Mouse (Mus musculus) Patski (cell line): Measurements from ENCODE around the gene Abcb9. TPM values are rescaled to one million over a fixed set of nuclear protein-coding genes. Genes with fewer than 3 reads are reported as not detected.

Experiments
- ATAC-seq: fragments of 100-300 bp; one replicate; pipeline ENCODE4 v1.8.0; 2021
- CTCF ChIA-PET: fragments of 350-600 bp; sonication (Branson Sonifier 250); formaldehyde crosslinking; loops from one replicate; lab custom pipeline; 2022; ENCODE audit warnings: inconsistent platforms; lab: Charles Lee
- POLR2A ChIA-PET: fragments of 350-600 bp; sonication (Branson Sonifier 250); formaldehyde crosslinking; loops from one replicate; lab custom pipeline; 2022; ENCODE audit warnings: antibody characterized with exemption, inconsistent platforms; lab: Charles Lee
- DNase-seq: peaks from one replicate; pipeline ENCODE4 v3.0.0-alpha.2; 2011; ENCODE audit warnings: low read depth, low spot score
- H3K27me3 ChIP-seq: fragments of 371-371 bp; one replicate; pipeline ENCODE4 v1.5.1; 2021
- CTCF ChIP-seq: fragments of 100-300 bp; IDR thresholded peaks from one replicate; pipeline ENCODE4 v1.5.1; 2021
- in situ Hi-C: fragments of 300-500 bp; cut with MboI; formaldehyde crosslinking; loops from 3 replicates; pipeline ENCODE4 v1.11.1; 2018; ENCODE audit warnings: low pct_unique_long_range_greater_than_20kb, mixed read lengths
- polyA plus RNA-seq: library from polyadenylated mRNA; unstranded; gene quantifications from one replicate; pipeline ENCODE4 v1.2.3, GENCODE M21; 2021

The Abcb9 gene
- polyA plus RNA-seq, 1 experiment from 2014 or later: 5.3 TPM

GRCm38 (mm10) chr5:124036341-124036740 is 59.3 kb downstream of the Abcb9 start:
- no peak for ATAC-seq
- TF ChIP-seq CTCF: no peak
- no peaks in the 10 kb centered on the region for H3K27me3 ChIP-seq
- DNase-seq: no peak
- POLR2A ChIA-PET: no interaction called here
- in situ Hi-C loops: no loop called here
- CTCF ChIA-PET: no interaction called here

- no peaks in the 10 kb centered on the region for H3K27me3 ChIP-seq
- in situ Hi-C loops: no loop called here
- no peak for TF ChIP-seq CTCF
- POLR2A ChIA-PET: no interaction called here
- CTCF ChIA-PET: interaction anchor here (0.7 kb wide), 1 partner anchor 45 kb away, joined by 3 read pairs; no protein-coding TSS in a partner anchor
- DNase-seq (no peak), ATAC-seq (no peak)
These were observed 59.8 kb downstream of the Abcb9 start for GRCm38 (mm10) chr5:124035806-124036205.

GRCm38 (mm10) chr5:124035406-124035805 is 60.2 kb downstream of the Abcb9 start:
- POLR2A ChIA-PET: no interaction called here
- ATAC-seq: no peak
- CTCF ChIA-PET: interaction anchor here (0.7 kb wide), 1 partner anchor 46 kb away, joined by 3 read pairs; no protein-coding TSS in a partner anchor
- TF ChIP-seq CTCF: no peak
- H3K27me3 ChIP-seq: no peaks in the 10 kb centered on the region
- in situ Hi-C loops: no loop called here
- no peak for DNase-seq

DNA sequence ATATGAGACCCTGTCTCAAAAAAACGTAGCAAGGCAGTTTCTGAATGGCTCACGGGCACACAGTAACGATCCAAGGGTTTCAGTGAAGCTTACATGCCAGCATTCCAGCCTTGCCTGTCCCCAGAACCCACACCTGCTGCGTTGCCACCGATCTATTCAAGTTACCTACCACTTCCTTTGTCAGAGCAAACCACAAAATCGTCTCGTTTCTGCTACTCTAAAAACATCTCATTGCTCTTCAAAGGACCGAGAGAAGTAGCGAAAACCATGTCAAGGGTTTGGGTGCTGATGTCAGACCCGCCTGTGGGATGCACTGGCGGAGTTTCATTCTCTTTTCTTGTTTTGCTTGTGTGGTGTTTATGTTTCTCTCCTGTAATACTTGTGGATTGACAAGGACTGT is 61.1 kb downstream of the Abcb9 start:
- DNase-seq (no peak), ATAC-seq (no peak)
- in situ Hi-C loops: no loop called here
- ChIA-PET POLR2A (no interaction called here), CTCF (no interaction called here)
- H3K27me3 ChIP-seq: no peaks in the 10 kb centered on the region
- TF ChIP-seq CTCF: no peak

- no peaks in the 10 kb centered on the region for H3K27me3 ChIP-seq
- in situ Hi-C loops: no loop called here
- ATAC-seq: peak; percentile 46
- DNase-seq: no peak
- TF ChIP-seq CTCF: no peak
- CTCF ChIA-PET: interaction anchor here (1.0 to 1.4 kb wide), 3 partner anchors 19 to 32 kb away, joined by 3 to 4 read pairs (median 3); no protein-coding TSS in a partner anchor
- POLR2A ChIA-PET: interaction anchor here (0.7 to 1.6 kb wide), 3 partner anchors 15 to 40 kb away, joined by 4 to 5 read pairs (median 4); no protein-coding TSS in a partner anchor
These were observed 63.5 kb downstream of the Abcb9 start, which contains the start of gene Vps37b for GRCm38 (mm10) chr5:124032001-124032508. Vps37b (minus strand) TSS chr5:124032270.

DNA sequence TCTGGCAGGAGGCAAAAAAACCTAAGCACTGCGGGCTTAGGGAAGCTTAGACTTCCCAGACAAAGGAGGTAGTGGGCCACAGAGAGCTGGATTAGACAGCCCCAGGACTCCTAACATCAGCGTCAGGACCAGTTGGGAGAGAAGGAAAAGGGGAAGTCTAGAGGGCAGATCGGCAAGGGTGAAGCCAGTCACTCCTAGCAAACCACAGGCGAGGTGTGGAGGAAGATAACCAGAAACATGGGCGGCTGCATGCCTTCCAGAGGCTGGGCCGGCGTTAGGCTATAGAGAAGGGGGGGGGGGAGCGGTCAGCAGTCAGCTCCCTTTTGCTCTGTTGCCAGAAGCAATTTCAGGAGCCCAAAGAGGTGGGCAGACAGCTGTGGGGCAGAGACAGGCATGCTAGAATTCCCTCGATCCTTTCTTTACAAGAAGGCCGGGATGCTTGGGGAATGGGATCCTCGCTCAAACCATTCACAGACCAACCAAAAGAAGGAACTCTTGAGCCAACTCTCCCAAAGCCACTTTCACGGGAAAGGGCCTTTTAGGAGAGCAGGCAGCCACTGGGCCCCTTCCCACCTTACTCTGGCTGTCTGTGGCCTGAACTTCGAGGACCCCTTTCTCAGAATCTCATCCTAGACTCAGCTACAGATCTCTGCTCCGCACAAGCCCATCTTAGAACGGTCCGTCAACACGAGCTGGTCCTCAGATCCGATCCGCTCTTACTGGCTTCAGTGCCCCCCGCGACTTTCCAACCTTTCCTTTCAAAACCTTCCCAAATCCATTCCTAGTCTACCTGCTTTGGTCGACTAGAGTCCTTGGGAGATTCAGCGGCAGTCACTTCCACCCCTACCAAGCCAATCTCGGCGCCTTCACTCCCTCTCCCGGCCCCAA is 64.3 kb downstream of the Abcb9 start:
- in situ Hi-C loops: no loop called here

GRCm38 (mm10) chr5:124030386-124031067 is 65.1 kb downstream of the Abcb9 start:
- CTCF ChIA-PET: interaction anchor here (1.0 to 4.4 kb wide), 8 partner anchors 9 to 82 kb away, joined by 3 to 20 read pairs (median 4); partner anchors contain the start of gene Ogfod2
- ATAC-seq: no peak
- H3K27me3 ChIP-seq: no peaks in the 10 kb centered on the region

More for the DNA sequence above, 64.3 kb downstream of the Abcb9 start:
- H3K27me3 ChIP-seq: no peaks in the 10 kb centered on the region
- DNase-seq (no peak), ATAC-seq (peak; percentile 7)
- POLR2A ChIA-PET: interaction anchor here (0.6 to 1.7 kb wide), 8 partner anchors 17 to 845 kb away, joined by 3 to 8 read pairs (median 5); no protein-coding TSS in a partner anchor
- no peak for TF ChIP-seq CTCF
- CTCF ChIA-PET: interaction anchor here (0.6 to 4.4 kb wide), 9 partner anchors 9 to 81 kb away, joined by 3 to 20 read pairs (median 4); partner anchors contain the start of gene Ogfod2

GRCm38 (mm10) chr5:124029220-124030035 is 66.2 kb downstream of the Abcb9 start:
- ATAC-seq (no peak), DNase-seq (no peak)
- ChIA-PET POLR2A (interaction anchor here (0.9 kb wide), 2 partner anchors 22 to 37 kb away, joined by 3 to 4 read pairs; no protein-coding TSS in a partner anchor), CTCF (interaction anchor here (1.0 to 4.4 kb wide), 7 partner anchors 7 to 56 kb away, joined by 3 to 20 read pairs (median 5); no protein-coding TSS in a partner anchor)
- H3K27me3 ChIP-seq: no peaks in the 10 kb centered on the region
- in situ Hi-C loops: no loop called here
- TF ChIP-seq CTCF: no peak

More at GRCm38 (mm10) chr5:124030386-124031067, 65.1 kb downstream of the Abcb9 start:
- TF ChIP-seq CTCF: no peak
- POLR2A ChIA-PET: interaction anchor here (0.6 to 1.7 kb wide), 6 partner anchors 17 to 845 kb away, joined by 3 to 8 read pairs (median 5); no protein-coding TSS in a partner anchor
- in situ Hi-C loops: no loop called here
- DNase-seq: no peak

GRCm38 (mm10) chr5:124028680-124029079 is 66.9 kb downstream of the Abcb9 start:
- no peak for DNase-seq
- no peak for ATAC-seq
- TF ChIP-seq CTCF: no peak
- POLR2A ChIA-PET: interaction anchor here (0.9 to 2.7 kb wide), 2 partner anchors 12 to 38 kb away, joined by 4 to 10 read pairs; no protein-coding TSS in a partner anchor
- in situ Hi-C loops: no loop called here
- H3K27me3 ChIP-seq: no peaks in the 10 kb centered on the region
- CTCF ChIA-PET: interaction anchor here (1.1 to 4.4 kb wide), 4 partner anchors 11 to 45 kb away, joined by 3 to 20 read pairs (median 4); no protein-coding TSS in a partner anchor
